Mouse (Mus musculus) MEL (cell line): ENCODE measurements around the gene Cyp26c1. TPM values are rescaled to one million over a fixed set of nuclear protein-coding genes. Genes with fewer than 3 reads are reported as not detected.
A peak's percentile ranks its signal among the peaks of the same experiment; 100 is the strongest.

Source experiments
- DNase-seq: peaks from one replicate; pipeline ENCODE4 v3.0.0; 2011; ENCODE audit warnings: low read depth, low spot score
- H3K27ac ChIP-seq: 2 replicates; pipeline ENCODE4 v1.5.1; 2012; ENCODE audit warnings: low read depth, mild to moderate bottlenecking, control low read depth, low read length, moderate library complexity; ENCODE audit not compliant: control insufficient read depth
- H3K27me3 ChIP-seq, 2 experiments: fragments of 150-350 bp in 1 of 2; sonication (generic) in 1 of 2; 2 replicates each; pipeline ENCODE4 v1.6.1; 2012; ENCODE audit warnings: low read length in 2 of 2, mild to moderate bottlenecking in 2 of 2, improper control_type of control experiment in 1 of 2, moderate library complexity in 1 of 2; ENCODE audit not compliant: insufficient read depth in 2 of 2, control insufficient read depth in 1 of 2
- H3K36me3 ChIP-seq, 2 experiments: 2 replicates each; pipeline ENCODE4 v1.6.1; 2012 to 2014; ENCODE audit warnings: low read length in 2 of 2, improper control_type of control experiment in 1 of 2, inconsistent platforms in 1 of 2, mild to moderate bottlenecking in 1 of 2; ENCODE audit not compliant: insufficient read depth in 2 of 2, control insufficient read depth in 1 of 2
- H3K4me1 ChIP-seq, 2 experiments: fragments of 150-350 bp in 1 of 2; sonication (generic) in 1 of 2; 2 replicates each; pipeline ENCODE4 v1.6.1; 2012; ENCODE audit warnings: low read length in 2 of 2, improper control_type of control experiment in 1 of 2, mild to moderate bottlenecking in 1 of 2; ENCODE audit not compliant: insufficient read depth in 2 of 2, control insufficient read depth in 1 of 2
- H3K4me3 ChIP-seq, 2 experiments: fragments of 150-350 bp in 1 of 2; sonication (generic) in 1 of 2; 2 replicates each; pipeline ENCODE4 v1.5.1; 2012; ENCODE audit warnings: low read depth in 2 of 2, low read length in 2 of 2, mild to moderate bottlenecking in 2 of 2, moderate library complexity in 2 of 2, control low read depth in 1 of 2, improper control_type of control experiment in 1 of 2; ENCODE audit not compliant: control insufficient read depth in 1 of 2, insufficient read depth in 1 of 2
- H3K79me2 ChIP-seq: 2 replicates; pipeline ENCODE4 v1.6.1; 2012; ENCODE audit warnings: mild to moderate bottlenecking, low read length, moderate library complexity; ENCODE audit not compliant: control insufficient read depth, poor library complexity, insufficient read depth
- H3K9ac ChIP-seq: 2 replicates; pipeline ENCODE4 v1.6.1; 2012; ENCODE audit warnings: low read depth, mild to moderate bottlenecking, control low read depth, low read length, moderate library complexity; ENCODE audit not compliant: control insufficient read depth, poor library complexity, severe bottlenecking
- H3K9me3 ChIP-seq: fragments of 150-350 bp; sonication (generic); replicated peaks from 2 replicates; pipeline ENCODE4 v1.6.1; 2012; ENCODE audit warnings: mild to moderate bottlenecking, low read length, improper control_type of control experiment, moderate library complexity; ENCODE audit not compliant: insufficient read depth
- CHD2 ChIP-seq: IDR thresholded peaks from 2 replicates; pipeline ENCODE4 v1.6.1; 2011; ENCODE audit warnings: low read length, improper control_type of control experiment
- CTCF ChIP-seq, 3 experiments: IDR thresholded peaks in 2 of 3; conservative IDR thresholded peaks in 1 of 3; 2 replicates each; pipeline ENCODE4 v1.5.1; 2011 to 2012; ENCODE audit warnings: low read length in 3 of 3, low read depth in 2 of 3, mild to moderate bottlenecking in 2 of 3, improper control_type of control experiment in 1 of 3, inconsistent platforms in 1 of 3, mixed read lengths in 1 of 3, moderate library complexity in 1 of 3; ENCODE audit not compliant: control insufficient read depth in 1 of 3, insufficient read depth in 1 of 3, poor library complexity in 1 of 3, severe bottlenecking in 1 of 3
- GABPA ChIP-seq: IDR thresholded peaks from 2 replicates; pipeline ENCODE4 v1.6.1; 2012; ENCODE audit warnings: low read depth, mild to moderate bottlenecking, inconsistent platforms, low read length, improper control_type of control experiment, moderate library complexity
- GATA1 ChIP-seq: IDR thresholded peaks from 2 replicates; pipeline ENCODE4 v1.6.1; 2011; ENCODE audit warnings: low read depth, low read length, improper control_type of control experiment
- HCFC1 ChIP-seq: IDR thresholded peaks from 2 replicates; pipeline ENCODE4 v1.6.1; 2012; ENCODE audit warnings: low read depth, mild to moderate bottlenecking, inconsistent platforms, low read length, improper control_type of control experiment, moderate library complexity
- JUND ChIP-seq: IDR thresholded peaks from 2 replicates; pipeline ENCODE4 v1.6.1; 2011; ENCODE audit warnings: low read depth, mild to moderate bottlenecking, improper control_type of control experiment, low read length
- MAFK ChIP-seq: IDR thresholded peaks from 2 replicates; pipeline ENCODE4 v1.6.1; 2011; ENCODE audit warnings: low read depth, mild to moderate bottlenecking, low read length, improper control_type of control experiment, borderline replicate concordance
- MAX ChIP-seq: IDR thresholded peaks from 2 replicates; pipeline ENCODE4 v1.6.1; 2011; ENCODE audit warnings: low read length, improper control_type of control experiment
- MEF2A ChIP-seq: IDR thresholded peaks from 2 replicates; pipeline ENCODE4 v1.6.1; 2014; ENCODE audit warnings: low read depth, mild to moderate bottlenecking, inconsistent platforms, low read length, improper control_type of control experiment; ENCODE audit not compliant: poor library complexity, insufficient replicate concordance, severe bottlenecking; ENCODE audit errors: extremely low read depth
- MYB ChIP-seq: IDR thresholded peaks from 2 replicates; pipeline ENCODE4 v1.6.1; 2011; ENCODE audit warnings: mild to moderate bottlenecking, low read depth, low read length, improper control_type of control experiment
- NRF1 ChIP-seq: IDR thresholded peaks from 2 replicates; pipeline ENCODE4 v1.6.1; 2014; ENCODE audit warnings: low read depth, mild to moderate bottlenecking, inconsistent platforms, low read length, improper control_type of control experiment, moderate library complexity; ENCODE audit not compliant: poor library complexity, insufficient read depth, severe bottlenecking
- POLR2A ChIP-seq, 2 experiments: IDR thresholded peaks; 2 replicates each; pipeline ENCODE4 v1.6.1; 2011 to 2012; ENCODE audit warnings: low read length in 2 of 2, mild to moderate bottlenecking in 2 of 2, control low read depth in 1 of 2, improper control_type of control experiment in 1 of 2, low read depth in 1 of 2, moderate library complexity in 1 of 2; ENCODE audit not compliant: control insufficient read depth in 1 of 2, insufficient read depth in 1 of 2, poor library complexity in 1 of 2
- POLR2AphosphoS2 ChIP-seq: IDR thresholded peaks from 2 replicates; pipeline ENCODE4 v1.6.1; 2011; ENCODE audit warnings: low read length, improper control_type of control experiment
- POLR2AphosphoS5 ChIP-seq: IDR thresholded peaks from 2 replicates; pipeline ENCODE4 v1.6.1; 2012; ENCODE audit warnings: low read depth, borderline replicate concordance, mild to moderate bottlenecking, inconsistent platforms, low read length, moderate library complexity, mixed read lengths
- RCOR1 ChIP-seq: IDR thresholded peaks from 2 replicates; pipeline ENCODE4 v1.6.1; 2012; ENCODE audit warnings: low read depth, mild to moderate bottlenecking, inconsistent platforms, low read length, improper control_type of control experiment
- SMC3 ChIP-seq: IDR thresholded peaks from 2 replicates; pipeline ENCODE4 v1.6.1; 2011; ENCODE audit warnings: low read depth, low read length, improper control_type of control experiment
- TAL1 ChIP-seq: IDR thresholded peaks from 2 replicates; pipeline ENCODE4 v1.6.1; 2012; ENCODE audit warnings: mild to moderate bottlenecking, inconsistent platforms, low read length, moderate library complexity, mixed read lengths
- TBP ChIP-seq: IDR thresholded peaks from 2 replicates; pipeline ENCODE4 v1.8.0; 2011; ENCODE audit warnings: low read depth, low read length, improper control_type of control experiment
- UBTF ChIP-seq: IDR thresholded peaks from 2 replicates; pipeline ENCODE4 v1.6.1; 2012; ENCODE audit warnings: low read depth, mild to moderate bottlenecking, inconsistent platforms, low read length, improper control_type of control experiment, moderate library complexity, borderline replicate concordance; ENCODE audit not compliant: insufficient read depth
- USF2 ChIP-seq, 2 experiments: IDR thresholded peaks; 2 replicates each; pipeline ENCODE4 v1.6.1; 2011 to 2012; ENCODE audit warnings: improper control_type of control experiment in 2 of 2, low read length in 2 of 2, borderline replicate concordance in 1 of 2, inconsistent platforms in 1 of 2, low read depth in 1 of 2, mild to moderate bottlenecking in 1 of 2; ENCODE audit not compliant: insufficient read depth in 1 of 2
- ZC3H11A ChIP-seq: IDR thresholded peaks from 2 replicates; pipeline ENCODE4 v1.6.1; 2012; ENCODE audit warnings: low read depth, mild to moderate bottlenecking, inconsistent platforms, low read length, improper control_type of control experiment
- ZMIZ1 ChIP-seq: IDR thresholded peaks from 2 replicates; pipeline ENCODE4 v1.6.1; 2012; ENCODE audit warnings: low read depth, mild to moderate bottlenecking, inconsistent platforms, low read length, improper control_type of control experiment, moderate library complexity
- ZNF384 ChIP-seq: IDR thresholded peaks from 2 replicates; pipeline ENCODE4 v1.6.1; 2012; ENCODE audit warnings: low read depth, mild to moderate bottlenecking, inconsistent platforms, low read length, improper control_type of control experiment
- polyA plus RNA-seq, 2 experiments: library from polyadenylated mRNA; stranded (reverse) in 1 of 2; unstranded in 1 of 2; fragments of >175 nt in 1 of 2; fragments of >200 nt in 1 of 2; gene quantifications; 2 replicates each; pipeline versions ENCODE4 v1.2.1 to v1.2.4; 2012; ENCODE audit warnings: low replicate concordance in 2 of 2, low read depth in 1 of 2; ENCODE audit not compliant: insufficient read length in 2 of 2, insufficient read depth in 1 of 2, missing spikeins in 1 of 2
- total RNA-seq: library from RNA; depleted of rRNA; stranded (reverse); fragments of 300-350 nt; gene quantifications from 2 replicates; pipeline ENCODE4 v1.2.3, GENCODE M21; 2012

Cyp26c1 gene
- total and polyA plus RNA-seq, 3 experiments = 0.08 TPM; not detected in 2

GRCm38 (mm10) chr19:37705722-37706121 lies 20.3 kb downstream of the Cyp26c1 start:
- Histone ChIP-seq H3K9me3 (no peaks in the 10 kb centered on the region), H3K4me1 (0 out of 4 replicates have a peak, but pooled peaks cover 0 to 2% of the 10 kb centered on the region in 2 experiments), H3K79me2 (no peaks in the 10 kb centered on the region), H3K4me3 (no peak overlapping the region), H3K27me3 (peaks cover 0 to 3% of the 10 kb centered on the region in 2 experiments; a peak in 2 of 4 replicates), H3K36me3 (peaks cover 0 to 2% of the 10 kb centered on the region in 2 experiments; a peak in 1 of 4 replicates), H3K9ac (no peak overlapping the region), H3K27ac (no peak overlapping the region)
- TF ChIP-seq UBTF (no peak), POLR2A (IDR thresholded peaks at IDR 0.05; ENCODE audit: control insufficient read depth in 1 of 2, insufficient read depth in 1 of 2, low read depth in 1 of 2, low read length in 2 of 2, poor library complexity in 1 of 2) (no peak), GABPA (no peak), GATA1 (no peak), ZMIZ1 (no peak), MEF2A (no peak), SMC3 (no peak), POLR2AphosphoS5 (no peak), CTCF (IDR thresholded peaks at IDR 0.05 in 2 of 3, conservative IDR thresholded peaks at IDR 0.05 in 1 of 3; ENCODE audit: control insufficient read depth in 1 of 3, insufficient read depth in 1 of 3, low read depth in 2 of 3, low read length in 3 of 3, poor library complexity in 1 of 3, severe bottlenecking in 1 of 3) (no peak), USF2 (IDR thresholded peaks at IDR 0.05; ENCODE audit: borderline replicate concordance in 1 of 2, insufficient read depth in 1 of 2, low read depth in 1 of 2, low read length in 2 of 2) (no peak), NRF1 (no peak), TBP (no peak), HCFC1 (no peak), JUND (no peak), MYB (no peak), CHD2 (no peak), MAFK (no peak), ZNF384 (no peak), RCOR1 (no peak)
- no peak for DNase-seq

GRCm38 (mm10) chr19:37714681-37715080 lies 29.3 kb downstream of the Cyp26c1 start:
- peak; percentile 62 for TF ChIP-seq TAL1
- TF ChIP-seq POLR2AphosphoS2 = no peak
- no peak for TF ChIP-seq USF2 (IDR thresholded peaks at IDR 0.05; ENCODE audit: borderline replicate concordance in 1 of 2, insufficient read depth in 1 of 2, low read depth in 1 of 2, low read length in 2 of 2)
- TF ChIP-seq MAX = no peak
- TF ChIP-seq NRF1 = no peak
- no peak for TF ChIP-seq ZC3H11A
- TF ChIP-seq, all 39 proteins: peak for 1
- Histone ChIP-seq H3K36me3 (peaks cover 0 to 13% of the 10 kb centered on the region in 2 experiments; a peak in 2 of 4 replicates), H3K27ac (no peak overlapping the region), H3K9me3 (no peaks in the 10 kb centered on the region), H3K9ac (no peak overlapping the region), H3K27me3 (no peaks in the 10 kb centered on the region), H3K79me2 (no peaks in the 10 kb centered on the region), H3K4me1 (peaks cover 0 to 29% of the 10 kb centered on the region in 2 experiments; a peak in 2 of 4 replicates), H3K4me3 (no peak overlapping the region)
- peak; percentile 50 for DNase-seq
